ENCODE assay signal across 9 mouse cellular contexts in the genomic region with DNA sequence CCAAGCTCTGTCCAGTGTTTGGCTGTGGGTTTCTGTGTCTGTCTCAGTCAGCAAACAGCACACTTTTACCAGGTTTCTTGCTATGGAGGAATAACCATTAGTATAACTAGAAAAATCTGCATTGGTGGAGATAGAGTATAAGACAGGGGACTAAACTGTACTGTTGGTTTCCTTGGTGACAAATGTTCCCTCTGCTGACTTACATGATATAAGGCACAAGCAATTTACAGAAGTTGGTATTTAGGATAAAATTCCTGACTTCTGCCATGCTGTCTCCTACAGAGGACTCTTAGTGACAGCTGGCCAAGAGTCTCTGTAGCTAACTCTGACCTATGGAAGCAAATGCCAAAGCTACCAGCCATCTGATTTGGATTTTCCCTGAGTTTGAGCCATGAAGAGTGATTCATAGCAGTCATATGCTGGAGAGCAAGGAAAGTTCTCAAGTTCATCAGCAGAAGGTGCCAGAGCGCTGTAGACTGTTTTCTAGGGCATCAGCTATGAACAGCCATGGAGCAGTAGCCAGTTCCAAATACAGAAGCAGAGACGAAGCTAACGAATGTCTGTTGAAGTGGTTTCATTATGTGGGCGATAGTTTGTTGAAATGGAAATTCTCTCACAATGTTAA. TPM values are rescaled to one million over a fixed set of nuclear protein-coding genes. Genes with fewer than 3 reads are reported as not detected.
DNase-seq lines count a peak whose midpoint lies in the region; ATAC-seq lines count a peak whose summit lies in the region.
"Had no signal": no experiment of that assay in that cellular context is flagged by ENCODE, and none has a peak within 500 bp of the region (broad histone marks: within the 10 kb centered on the region; RNA-seq: fewer than 3 reads in every experiment).

No protein-coding gene starts in this region.

- no peaks in the 10 kb centered on the region for H3K36me3 ChIP-seq in hindbrain, embryonic 16.5 days (ENCODE audit: control insufficient read depth, insufficient read depth, low read length)
- H3K36me3 ChIP-seq in hindbrain, embryonic 10.5 days, result no peaks in the 10 kb centered on the region
- H3K36me3 ChIP-seq in heart, embryonic 10.5 days, result no peaks in the 10 kb centered on the region

- 84% methylated on average over 4 of the region's 4 CpGs for WGBS in hindbrain, embryonic 16.5 days
- WGBS in hindbrain, embryonic 10.5 days, result 83% methylated on average over 4 of the region's 4 CpGs
- 60% methylated on average over 4 of the region's 4 CpGs for WGBS in heart, embryonic 10.5 days

- no peak overlapping the region for H3K27ac ChIP-seq in hindbrain, embryonic 16.5 days (ENCODE audit: low read depth, low read length)
- H3K27ac ChIP-seq in hindbrain, embryonic 10.5 days, result no peak overlapping the region
- no peak overlapping the region for H3K27ac ChIP-seq in heart, embryonic 10.5 days

- no peak overlapping the region for H3K4me3 ChIP-seq in hindbrain, embryonic 16.5 days (ENCODE audit: low read length)
- H3K4me3 ChIP-seq in hindbrain, embryonic 10.5 days, result no peak overlapping the region
- no peak overlapping the region for H3K4me3 ChIP-seq in heart, embryonic 10.5 days

- H3K9ac ChIP-seq in hindbrain, embryonic 16.5 days (ENCODE audit: low read depth, low read length), result no peak overlapping the region

- no peaks in the 10 kb centered on the region for H3K9me3 ChIP-seq in hindbrain, embryonic 16.5 days (ENCODE audit: control insufficient read depth, low read length)
- no peaks in the 10 kb centered on the region for H3K9me3 ChIP-seq in hindbrain, embryonic 10.5 days
- no peaks in the 10 kb centered on the region for H3K9me3 ChIP-seq in heart, embryonic 10.5 days

- H3K4me1 ChIP-seq in hindbrain, embryonic 16.5 days (ENCODE audit: control insufficient read depth, insufficient read depth, low read depth, low read length), result no peaks in the 10 kb centered on the region
- H3K4me1 ChIP-seq in hindbrain, embryonic 10.5 days (replicated peaks), result no peaks in the 10 kb centered on the region
- peaks cover 13% of the 10 kb centered on the region for H3K4me1 ChIP-seq in heart, embryonic 10.5 days

- H3K27me3 ChIP-seq in hindbrain, embryonic 16.5 days (replicated peaks; ENCODE audit: control insufficient read depth, insufficient read depth, low read length), result no peaks in the 10 kb centered on the region
- no peaks in the 10 kb centered on the region for H3K27me3 ChIP-seq in hindbrain, embryonic 10.5 days (ENCODE audit: insufficient read depth, poor library complexity, severe bottlenecking)
- no peaks in the 10 kb centered on the region for H3K27me3 ChIP-seq in heart, embryonic 10.5 days (ENCODE audit: insufficient read depth, poor library complexity, severe bottlenecking)

- no peak overlapping the region for H3K4me2 ChIP-seq in hindbrain, embryonic 16.5 days (ENCODE audit: low read length)

- DNase-seq in hindbrain, embryonic 10.5 days (ENCODE audit: low spot score), result no peak
- peak; percentile 74 for DNase-seq in adipocyte (ENCODE audit: low spot score)
- DNase-seq in heart, embryonic 10.5 days (ENCODE audit: low spot score), result peak; percentile 70
- DNase-seq in left cerebral cortex, adult 18-20 months (ENCODE audit: low spot score in 2 of 2), result peak; percentile 24 to 58
- DNase-seq in urinary bladder, postnatal 4 days (ENCODE audit: low spot score in 2 of 2), result no peak
- DNase-seq in kidney, postnatal 4 days, result no peak

- ATAC-seq in hindbrain, embryonic 16.5 days, result peak; percentile 67; the same call in 1 of the 2 replicates
- no peak for ATAC-seq in inflammation-experienced regulatory T-cells, adult 6 months

RNA-seq across cellular contexts. Expression of a gene that starts 3.2 kb away (rescaled TPM):
- not detected in 2 replicates for polyA plus RNA-seq in hindbrain, embryonic 16.5 days (2015; fragmentation: Nextera tagmentation; extraction: Ambion mirVana)
- not detected in 2 replicates for polyA plus RNA-seq in hindbrain, embryonic 10.5 days (2016; fragmentation: Nextera tagmentation; extraction: Ambion mirVana)
- polyA plus RNA-seq in heart, embryonic 10.5 days (2016; fragmentation: Nextera tagmentation; extraction: Ambion mirVana), result not detected in 2 replicates
- total RNA-seq in left cerebral cortex, adult 18-20 months (2021), result not detected
- not detected for polyA plus RNA-seq in inflammation-experienced regulatory T-cells, adult 6 months (2017; shearing (Covaris generic))
- total RNA-seq: MEL had no signal

Comparison
In these comparisons a context has a peak if more than half of its experiments do, and no peak if none do; other contexts are left out.
1. DNase-seq: peak in adipocyte (single experiment), heart, embryonic 10.5 days (single experiment) and left cerebral cortex, adult 18-20 months (2 of 2); none in hindbrain, embryonic 10.5 days (single experiment), urinary bladder, postnatal 4 days (0 of 2) and kidney, postnatal 4 days (0 of 2).